Mouse (Mus musculus) kidney, postnatal 25 days (tissue): ENCODE results near the gene Rnf167.

Experiments used
- DNase-seq, 2 experiments: peaks; one replicate each; pipeline ENCODE4 v3.0.0; 2021; ENCODE audit warnings: mixed read lengths in 2 of 2

Gene Rnf167

GRCm38 (mm10) chr11:70655571-70656455, 8.8 kb downstream of the Rnf167 start:
- peak; percentile 47 to 79 for DNase-seq

GRCm38 (mm10) chr11:70656456-70656927, 9.5 kb downstream of the Rnf167 start:
- DNase-seq, result peak; percentile 71

GRCm38 (mm10) chr11:70656964-70657363, 9.9 kb downstream of the Rnf167 start, which contains the start of gene Eno3:
Eno3 (plus strand) TSS chr11:70657202.
- peak in 1 of 2 experiments; percentile 47 for DNase-seq

DNA sequence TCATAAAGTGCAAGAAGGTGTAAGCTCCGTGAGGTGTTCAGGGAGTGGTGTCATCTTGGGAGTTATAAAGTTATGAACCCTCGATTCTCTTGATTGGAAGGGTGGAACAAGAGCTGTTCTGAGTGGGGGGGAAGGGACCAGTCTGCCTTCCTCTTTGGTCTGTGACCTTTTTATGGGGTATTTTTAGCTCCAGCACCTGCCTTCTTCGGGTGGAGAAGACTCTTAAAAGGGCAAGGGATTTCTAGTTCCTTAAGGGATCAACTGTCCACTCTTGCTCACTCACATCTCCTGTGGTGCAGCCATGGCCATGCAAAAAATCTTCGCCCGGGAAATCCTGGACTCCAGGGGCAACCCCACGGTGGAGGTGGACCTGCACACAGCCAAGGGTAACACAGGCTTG, 10.5 kb downstream of the Rnf167 start:
- no peak for DNase-seq

- DNase-seq, result no peak
Observed at GRCm38 (mm10) chr11:70657991-70658390, 11.0 kb downstream of the Rnf167 start.

- no peak for DNase-seq
Observed at GRCm38 (mm10) chr11:70658521-70658920, 11.5 kb downstream of the Rnf167 start.

- DNase-seq, result no peak
Observed at GRCm38 (mm10) chr11:70658942-70659341, 11.9 kb downstream of the Rnf167 start.

DNA sequence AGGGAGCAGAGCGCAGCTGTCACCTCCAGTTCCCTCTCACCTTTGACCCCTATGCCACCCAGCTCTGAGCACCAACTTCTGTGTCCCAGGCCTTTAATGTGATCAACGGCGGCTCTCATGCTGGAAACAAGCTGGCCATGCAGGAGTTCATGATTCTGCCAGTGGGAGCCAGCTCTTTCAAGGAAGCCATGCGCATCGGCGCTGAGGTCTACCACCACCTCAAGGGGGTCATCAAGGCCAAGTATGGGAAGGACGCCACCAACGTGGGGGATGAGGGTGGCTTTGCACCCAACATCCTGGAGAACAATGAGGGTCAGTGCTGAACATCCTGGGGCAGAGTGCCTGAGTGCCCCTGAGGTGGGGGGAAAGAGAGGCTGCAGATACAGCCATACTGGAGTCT, 13.5 kb downstream of the Rnf167 start:
- no peak for DNase-seq

- no peak for DNase-seq
Observed at GRCm38 (mm10) chr11:70663101-70663500, 16.1 kb downstream of the Rnf167 start.

- no peak for DNase-seq
Observed at GRCm38 (mm10) chr11:70663957-70664356, 16.9 kb downstream of the Rnf167 start.

- no peak for DNase-seq
Observed at GRCm38 (mm10) chr11:70664741-70665140, 17.7 kb downstream of the Rnf167 start.

DNA sequence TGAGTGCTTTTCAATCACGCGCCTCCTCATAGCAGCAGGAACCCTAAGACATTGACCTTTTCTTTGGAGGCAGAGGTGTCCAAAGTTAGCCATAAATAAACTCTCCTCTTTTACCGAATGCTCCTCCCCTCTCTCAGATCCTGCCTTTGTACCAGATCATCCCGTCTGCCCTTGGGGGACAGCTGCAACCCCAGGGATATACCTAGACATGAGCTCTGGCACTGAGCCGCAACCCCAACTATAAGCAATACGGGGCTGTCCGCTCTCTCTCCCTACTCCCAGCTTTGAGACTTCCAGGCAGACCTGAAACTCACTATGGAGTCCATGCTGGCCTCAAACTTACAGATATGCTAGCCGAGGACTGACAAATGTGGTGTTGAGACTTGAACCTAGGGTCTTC, 19.7 kb downstream of the Rnf167 start:
- DNase-seq, result no peak

GRCm38 (mm10) chr11:70667271-70668150, 20.5 kb downstream of the Rnf167 start:
- DNase-seq, result no peak

GRCm38 (mm10) chr11:70668335-70668770, 21.3 kb downstream of the Rnf167 start:
- no peak for DNase-seq

GRCm38 (mm10) chr11:70668771-70669505, 21.9 kb downstream of the Rnf167 start, which contains the start of gene Spag7:
Spag7 (minus strand) TSS chr11:70669416.
- DNase-seq, result peak; percentile 100

- DNase-seq, result peak; percentile 78 to 84
Observed at GRCm38 (mm10) chr11:70669582-70670345, 22.7 kb downstream of the Rnf167 start.

GRCm38 (mm10) chr11:70670483-70670882, 23.4 kb downstream of the Rnf167 start:
- peak; percentile 28 to 62 for DNase-seq

GRCm38 (mm10) chr11:70671333-70672047, 24.5 kb downstream of the Rnf167 start:
- peak in 1 of 2 experiments; percentile 61 for DNase-seq

GRCm38 (mm10) chr11:70674014-70674413, 27.0 kb downstream of the Rnf167 start:
- peak in 1 of 2 experiments; percentile 25 for DNase-seq

GRCm38 (mm10) chr11:70674501-70674900, 27.5 kb downstream of the Rnf167 start:
- DNase-seq, result peak in 1 of 2 experiments; percentile 42

GRCm38 (mm10) chr11:70678092-70678491, 31.1 kb downstream of the Rnf167 start:
- peak in 1 of 2 experiments; percentile 28 for DNase-seq
